Mouse (Mus musculus): ENCODE data around the gene Bcas3. TPM values are rescaled to one million over a fixed set of nuclear protein-coding genes. Genes with fewer than 3 reads are reported as not detected.

Gene Bcas3
- total and polyA plus RNA-seq, 2 experiments from 2014 or later = 29.3 to 31.6 TPM

DNA sequence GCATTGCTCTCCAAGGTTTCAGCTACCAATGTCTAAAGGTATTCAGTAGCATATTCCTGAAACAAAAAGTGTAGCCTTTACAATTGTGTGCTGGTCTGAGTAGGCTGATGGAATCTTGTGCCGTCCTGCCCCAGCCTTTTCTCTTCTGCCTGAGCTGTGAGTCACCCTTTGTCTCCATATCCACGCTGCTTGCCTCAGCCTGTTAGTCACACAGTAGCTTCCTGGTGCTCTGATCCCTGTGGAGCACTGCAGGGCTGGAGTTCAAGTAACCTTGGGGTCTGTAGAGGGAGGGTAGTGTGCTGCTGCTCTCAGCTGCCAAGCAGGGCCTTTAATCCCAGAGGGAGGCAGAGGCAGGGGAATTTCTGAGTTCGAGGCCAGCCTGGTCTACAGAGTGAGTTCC is 14.9 kb downstream of the Bcas3 start:
- Histone ChIP-seq H3K4me2 (ENCODE audit: low read depth) (no peak overlapping the region), H3K9ac (no peak overlapping the region), H3K27me3 (ENCODE audit: insufficient read depth, low read length) (no peaks in the 10 kb centered on the region), H3K4me1 (ENCODE audit: insufficient read depth) (no peaks in the 10 kb centered on the region), H3K4me3 (ENCODE audit: low read depth, low read length) (no peak overlapping the region), H3K36me3 (ENCODE audit: insufficient read depth) (peaks cover 48% of the 10 kb centered on the region), H3K27ac (ENCODE audit: low read depth, low read length) (no peak overlapping the region), H3K9me3 (ENCODE audit: low read length) (no peaks in the 10 kb centered on the region)
- DNase-seq (no peak), ATAC-seq (no peak)
- 69% methylated on average over 3 of the region's 3 CpGs for WGBS
- TF ChIP-seq CTCF (IDR thresholded peaks at IDR 0.05; ENCODE audit: low read depth) = no peak

DNA sequence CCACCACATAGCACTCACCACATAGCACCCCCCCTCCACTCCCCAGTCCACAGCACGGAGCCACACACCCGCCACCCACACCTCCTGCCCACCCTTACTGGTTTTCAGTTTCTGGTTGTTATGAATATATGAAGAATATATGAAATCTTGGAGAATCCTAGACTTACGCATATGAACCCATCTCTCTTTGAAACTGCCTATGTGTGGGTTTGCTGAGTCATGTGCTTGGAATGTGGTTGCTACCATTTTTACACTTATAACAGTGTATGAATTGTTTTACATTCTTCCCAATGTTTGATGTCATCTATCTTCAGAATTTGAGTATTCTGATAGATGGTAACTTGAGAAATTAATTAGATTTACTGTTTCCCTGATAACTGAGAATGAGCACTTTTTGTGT is 26.1 kb downstream of the Bcas3 start:
- no peak for TF ChIP-seq CTCF (IDR thresholded peaks at IDR 0.05; ENCODE audit: low read depth)
- DNase-seq (no peak), ATAC-seq (no peak)
- Histone ChIP-seq H3K4me2 (ENCODE audit: low read depth) (no peak overlapping the region), H3K36me3 (ENCODE audit: insufficient read depth) (0 out of 2 replicates have a peak, but pooled peaks cover 3% of the 10 kb centered on the region), H3K27me3 (ENCODE audit: insufficient read depth, low read length) (no peaks in the 10 kb centered on the region), H3K4me3 (ENCODE audit: low read depth, low read length) (no peak overlapping the region), H3K27ac (ENCODE audit: low read depth, low read length) (no peak overlapping the region), H3K4me1 (ENCODE audit: insufficient read depth) (no peaks in the 10 kb centered on the region), H3K9ac (no peak overlapping the region), H3K9me3 (ENCODE audit: low read length) (no peaks in the 10 kb centered on the region)
- WGBS = 94% methylated on average over 3 of the region's 3 CpGs

- H3K27me3 ChIP-seq (ENCODE audit: insufficient read depth, low read length) = no peaks in the 10 kb centered on the region
- H3K27ac ChIP-seq (ENCODE audit: low read depth, low read length) = no peak overlapping the region
- H3K4me3 ChIP-seq (ENCODE audit: low read depth, low read length) = no peak overlapping the region
- WGBS = 11% methylated on average over 1 of the region's 1 CpGs
- H3K9ac ChIP-seq = no peak overlapping the region
- no peak overlapping the region for H3K4me2 ChIP-seq (ENCODE audit: low read depth)
- H3K36me3 ChIP-seq (ENCODE audit: insufficient read depth) = no peaks in the 10 kb centered on the region
- no peak for TF ChIP-seq CTCF (IDR thresholded peaks at IDR 0.05; ENCODE audit: low read depth)
- H3K4me1 ChIP-seq (ENCODE audit: insufficient read depth) = no peaks in the 10 kb centered on the region
- DNase-seq = no peak
- no peak for ATAC-seq
- no peaks in the 10 kb centered on the region for H3K9me3 ChIP-seq (ENCODE audit: low read length)
Observed at GRCm38 (mm10) chr11:85380046-85380445, 27.1 kb downstream of the Bcas3 start.

GRCm38 (mm10) chr11:85382055-85382454 is 29.1 kb downstream of the Bcas3 start:
- Histone ChIP-seq H3K4me3 (ENCODE audit: low read depth, low read length) (no peak overlapping the region), H3K27me3 (ENCODE audit: insufficient read depth, low read length) (no peaks in the 10 kb centered on the region), H3K27ac (ENCODE audit: low read depth, low read length) (no peak overlapping the region), H3K9me3 (ENCODE audit: low read length) (no peaks in the 10 kb centered on the region), H3K4me1 (ENCODE audit: insufficient read depth) (no peaks in the 10 kb centered on the region), H3K9ac (no peak overlapping the region), H3K4me2 (ENCODE audit: low read depth) (no peak overlapping the region), H3K36me3 (ENCODE audit: insufficient read depth) (no peaks in the 10 kb centered on the region)
- TF ChIP-seq CTCF (IDR thresholded peaks at IDR 0.05; ENCODE audit: low read depth) = peak; percentile 91
- peak; percentile 67 for ATAC-seq
- 16% methylated on average over 4 of the region's 4 CpGs for WGBS
- peak; percentile 84 for DNase-seq

- no peak for ATAC-seq
- WGBS = 86% methylated on average over 7 of the region's 7 CpGs
Observed at GRCm38 (mm10) chr11:85383975-85384821, 31.2 kb downstream of the Bcas3 start.

DNA sequence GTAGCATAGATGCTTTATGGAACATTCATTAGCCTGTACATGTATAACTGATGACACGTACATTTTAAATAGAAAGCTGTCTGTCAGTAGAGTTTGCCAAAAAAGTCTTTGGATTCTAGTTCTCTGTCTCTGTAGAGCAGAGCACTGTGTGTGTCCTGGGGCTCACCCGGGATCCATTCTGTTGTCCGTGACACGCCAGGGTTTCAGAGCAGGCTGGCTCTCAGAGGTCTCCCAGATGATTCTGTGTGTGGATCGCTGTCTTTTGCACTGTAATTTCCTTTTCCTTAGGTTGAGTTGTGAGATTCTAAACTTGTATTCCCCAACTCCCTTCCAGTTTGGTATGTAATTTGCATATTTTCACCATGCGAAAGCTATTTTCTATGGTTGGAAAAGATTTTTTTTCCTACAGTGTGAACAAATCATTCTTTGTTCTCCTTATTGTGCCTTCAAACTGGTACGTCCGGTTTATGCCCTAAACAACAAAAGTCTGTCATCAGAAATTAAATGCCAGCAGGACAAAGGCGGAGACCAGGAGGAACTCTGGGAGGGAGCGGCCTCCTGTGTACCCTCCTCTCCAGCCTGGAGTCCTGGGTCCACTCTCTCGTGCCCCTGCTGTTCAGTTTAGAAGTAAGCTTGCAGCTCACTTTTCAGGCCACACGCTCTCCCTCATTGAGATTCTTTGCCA is 39.4 kb downstream of the Bcas3 start:
- H3K9ac ChIP-seq = no peak overlapping the region
- no peaks in the 10 kb centered on the region for H3K36me3 ChIP-seq (ENCODE audit: insufficient read depth)
- H3K4me3 ChIP-seq (ENCODE audit: low read depth, low read length) = no peak overlapping the region
- no peak overlapping the region for H3K4me2 ChIP-seq (ENCODE audit: low read depth)
- no peaks in the 10 kb centered on the region for H3K27me3 ChIP-seq (ENCODE audit: insufficient read depth, low read length)
- no peaks in the 10 kb centered on the region for H3K9me3 ChIP-seq (ENCODE audit: low read length)
- DNase-seq = peak; percentile 1
- no peaks in the 10 kb centered on the region for H3K4me1 ChIP-seq (ENCODE audit: insufficient read depth)
- WGBS = 31% methylated on average over 12 of the region's 12 CpGs
- no peak for ATAC-seq
- no peak overlapping the region for H3K27ac ChIP-seq (ENCODE audit: low read depth, low read length)
- TF ChIP-seq CTCF (IDR thresholded peaks at IDR 0.05; ENCODE audit: low read depth) = no peak

More at GRCm38 (mm10) chr11:85383975-85384821, 31.2 kb downstream of the Bcas3 start:
- Histone ChIP-seq H3K36me3 (ENCODE audit: insufficient read depth) (no peaks in the 10 kb centered on the region), H3K9ac (no peak overlapping the region), H3K27ac (ENCODE audit: low read depth, low read length) (no peak overlapping the region), H3K27me3 (ENCODE audit: insufficient read depth, low read length) (no peaks in the 10 kb centered on the region), H3K4me2 (ENCODE audit: low read depth) (no peak overlapping the region), H3K4me1 (ENCODE audit: insufficient read depth) (no peaks in the 10 kb centered on the region), H3K9me3 (ENCODE audit: low read length) (no peaks in the 10 kb centered on the region), H3K4me3 (ENCODE audit: low read depth, low read length) (no peak overlapping the region)
- no peak for DNase-seq
- TF ChIP-seq CTCF (IDR thresholded peaks at IDR 0.05; ENCODE audit: low read depth) = no peak

- Histone ChIP-seq H3K9ac (no peak overlapping the region), H3K27ac (ENCODE audit: low read depth, low read length) (no peak overlapping the region), H3K27me3 (ENCODE audit: insufficient read depth, low read length) (no peaks in the 10 kb centered on the region), H3K9me3 (ENCODE audit: low read length) (no peaks in the 10 kb centered on the region), H3K4me2 (ENCODE audit: low read depth) (no peak overlapping the region), H3K4me1 (ENCODE audit: insufficient read depth) (no peaks in the 10 kb centered on the region), H3K4me3 (ENCODE audit: low read depth, low read length) (no peak overlapping the region), H3K36me3 (ENCODE audit: insufficient read depth) (no peaks in the 10 kb centered on the region)
- 34% methylated on average over 9 of the region's 9 CpGs for WGBS
- no peak for TF ChIP-seq CTCF (IDR thresholded peaks at IDR 0.05; ENCODE audit: low read depth)
- ATAC-seq (no peak), DNase-seq (peak; percentile 20)
Observed at GRCm38 (mm10) chr11:85392864-85393220, 39.9 kb downstream of the Bcas3 start.
